Mouse (Mus musculus) gastrocnemius, adult 2 months (tissue): ENCODE measurements around the gene Zbtb20. TPM values are rescaled to one million over a fixed set of nuclear protein-coding genes. Genes with fewer than 3 reads are reported as not detected.

Experiments
- DNase-seq: peaks from one replicate; pipeline ENCODE4 v3.0.0; 2022
- H3K27ac ChIP-seq: fragments of 200-600 bp; 2 replicates; pipeline ENCODE4 v1.8.1; 2022; ENCODE audit warnings: mild to moderate bottlenecking
- H3K4me3 ChIP-seq: fragments of 200-600 bp; 2 replicates; pipeline ENCODE4 v1.8.1; 2022; ENCODE audit warnings: mild to moderate bottlenecking, moderate library complexity
- CTCF ChIP-seq: fragments of 200-600 bp; IDR thresholded peaks from 2 replicates; pipeline ENCODE4 v1.8.1; 2022; ENCODE audit warnings: antibody characterized with exemption, mild to moderate bottlenecking, moderate library complexity
- intact Hi-C: fragments of 180-260 bp; cut with DNase I; formaldehyde crosslinking; loops from one replicate; pipeline ENCODE4 v1.15.1; 2025
- total RNA-seq, 2 experiments: library from RNA; stranded (reverse); gene quantifications; 2 replicates each; pipeline ENCODE4 v1.2.3; 2021

The Zbtb20 gene
- total RNA-seq, 2 experiments from 2014 or later: 87.2 to 104 TPM

GRCm38 (mm10) chr16:43181038-43181437 lies 305.4 kb downstream of the Zbtb20 start:
- TF ChIP-seq CTCF: no peak
- intact Hi-C loops: no loop called here
- no peak overlapping the region for H3K27ac ChIP-seq
- DNase-seq: no peak
- H3K4me3 ChIP-seq: no peak overlapping the region

GRCm38 (mm10) chr16:43190390-43190789 lies 314.7 kb downstream of the Zbtb20 start:
- TF ChIP-seq CTCF: no peak
- H3K4me3 ChIP-seq: no peak overlapping the region
- no peak overlapping the region for H3K27ac ChIP-seq
- no peak for DNase-seq
- intact Hi-C loops: no loop called here

- intact Hi-C loops: no loop called here
- no peak for TF ChIP-seq CTCF
- no peak overlapping the region for H3K4me3 ChIP-seq
- H3K27ac ChIP-seq: peak overlapping the region; percentile 41
- no peak for DNase-seq
These were observed 315.6 kb downstream of the Zbtb20 start for GRCm38 (mm10) chr16:43191060-43191850.

GRCm38 (mm10) chr16:43193631-43194239 lies 318.1 kb downstream of the Zbtb20 start:
- no peak for DNase-seq
- no peak overlapping the region for H3K27ac ChIP-seq
- TF ChIP-seq CTCF: no peak
- no peak overlapping the region for H3K4me3 ChIP-seq
- intact Hi-C loops: no loop called here

- no peak overlapping the region; the same call in 1 of the 2 replicates for H3K27ac ChIP-seq
- no peak overlapping the region for H3K4me3 ChIP-seq
- intact Hi-C loops: no loop called here
- no peak for DNase-seq
- no peak for TF ChIP-seq CTCF
These were observed 341.8 kb downstream of the Zbtb20 start for GRCm38 (mm10) chr16:43217336-43218006.

GRCm38 (mm10) chr16:43219367-43219766 lies 343.7 kb downstream of the Zbtb20 start:
- intact Hi-C loops: no loop called here
- peak; percentile 19; the same call in 1 of the 2 replicates for TF ChIP-seq CTCF
- Histone ChIP-seq H3K4me3 (no peak overlapping the region), H3K27ac (no peak overlapping the region)
- DNase-seq: no peak

GRCm38 (mm10) chr16:43221313-43221712 lies 345.6 kb downstream of the Zbtb20 start:
- H3K4me3 ChIP-seq: no peak overlapping the region
- no peak for TF ChIP-seq CTCF
- H3K27ac ChIP-seq: peak overlapping the region; percentile 65
- intact Hi-C loops: no loop called here
- no peak for DNase-seq

GRCm38 (mm10) chr16:43230253-43230652 lies 354.6 kb downstream of the Zbtb20 start:
- no peak for TF ChIP-seq CTCF
- intact Hi-C loops: no loop called here
- H3K4me3 ChIP-seq: no peak overlapping the region

GRCm38 (mm10) chr16:43234249-43234648 lies 358.6 kb downstream of the Zbtb20 start:
- TF ChIP-seq CTCF: no peak
- no peak overlapping the region for H3K4me3 ChIP-seq
- intact Hi-C loops: no loop called here
- peak overlapping the region; percentile 75; the same call in 1 of the 2 replicates for H3K27ac ChIP-seq
- no peak for DNase-seq

More at GRCm38 (mm10) chr16:43230253-43230652, 354.6 kb downstream of the Zbtb20 start:
- no peak for DNase-seq
- H3K27ac ChIP-seq: no peak overlapping the region

GRCm38 (mm10) chr16:43235317-43235716 lies 359.6 kb downstream of the Zbtb20 start:
- peak overlapping the region; percentile 63 for H3K4me3 ChIP-seq
- peak overlapping the region; percentile 75 for H3K27ac ChIP-seq
- DNase-seq: no peak
- TF ChIP-seq CTCF: no peak
- intact Hi-C loops: no loop called here

- peak overlapping the region; percentile 63 for H3K4me3 ChIP-seq
These were observed 360.1 kb downstream of the Zbtb20 start for GRCm38 (mm10) chr16:43235721-43236159.

GRCm38 (mm10) chr16:43237551-43237950 lies 361.9 kb downstream of the Zbtb20 start:
- H3K27ac ChIP-seq: peak overlapping the region; percentile 12; the same call in 1 of the 2 replicates
- TF ChIP-seq CTCF: no peak
- intact Hi-C loops: no loop called here
- no peak for DNase-seq
- H3K4me3 ChIP-seq: no peak overlapping the region

More at GRCm38 (mm10) chr16:43235721-43236159, 360.1 kb downstream of the Zbtb20 start:
- intact Hi-C loops: no loop called here
- DNase-seq: no peak
- peak overlapping the region; percentile 75 for H3K27ac ChIP-seq
- no peak for TF ChIP-seq CTCF

GRCm38 (mm10) chr16:43247026-43247425 lies 371.3 kb downstream of the Zbtb20 start:
- Histone ChIP-seq H3K27ac (peak overlapping the region; percentile 72), H3K4me3 (no peak overlapping the region)
- no peak for DNase-seq
- intact Hi-C loops: no loop called here
- TF ChIP-seq CTCF: no peak
